ENCODE assay signal across 7 mouse cellular contexts in genomic region chr4:101234332-101234731, GRCm38 (mm10). TPM values are rescaled to one million over a fixed set of nuclear protein-coding genes. Genes with fewer than 3 reads are reported as not detected.
DNase-seq lines count a peak whose midpoint lies in the region; ATAC-seq lines count a peak whose summit lies in the region.

No protein-coding gene starts in this region.

- H3K9ac ChIP-seq in embryonic facial prominence, embryonic 14.5 days (ENCODE audit: low read depth, low read length): no peak overlapping the region
- no peak overlapping the region for H3K9ac ChIP-seq in heart, embryonic 15.5 days

- H3K4me3 ChIP-seq in embryonic facial prominence, embryonic 14.5 days (ENCODE audit: low read depth, low read length): no peak overlapping the region
- H3K4me3 ChIP-seq in heart, embryonic 15.5 days: no peak overlapping the region

- H3K36me3 ChIP-seq in embryonic facial prominence, embryonic 14.5 days (ENCODE audit: control insufficient read depth, insufficient read depth, low read length): no peaks in the 10 kb centered on the region
- no peaks in the 10 kb centered on the region for H3K36me3 ChIP-seq in heart, embryonic 15.5 days

- H3K9me3 ChIP-seq in embryonic facial prominence, embryonic 14.5 days (ENCODE audit: control insufficient read depth, low read length): no peaks in the 10 kb centered on the region
- no peaks in the 10 kb centered on the region for H3K9me3 ChIP-seq in heart, embryonic 15.5 days (replicated peaks)

- no peaks in the 10 kb centered on the region for H3K27me3 ChIP-seq in embryonic facial prominence, embryonic 14.5 days (replicated peaks; ENCODE audit: control insufficient read depth, insufficient read depth, low read length)
- no peaks in the 10 kb centered on the region for H3K27me3 ChIP-seq in heart, embryonic 15.5 days

- 44% methylated on average over 1 of the region's 1 CpGs for WGBS in embryonic facial prominence, embryonic 14.5 days
- WGBS in heart, embryonic 15.5 days: 20% methylated on average over 1 of the region's 1 CpGs

- peaks cover 10% of the 10 kb centered on the region for H3K4me1 ChIP-seq in embryonic facial prominence, embryonic 14.5 days (ENCODE audit: control insufficient read depth, insufficient read depth, low read length)
- peaks cover 19% of the 10 kb centered on the region for H3K4me1 ChIP-seq in heart, embryonic 15.5 days (replicated peaks)

- no peak for ATAC-seq in embryonic facial prominence, embryonic 14.5 days (ENCODE audit: low read depth)
- peak; percentile 67; the same call in 1 of the 2 replicates for ATAC-seq in heart, embryonic 15.5 days (replicated peaks; ENCODE audit: insufficient number of reproducible peaks, insufficient read depth, low FRiP score, low read depth)

- DNase-seq in urinary bladder, postnatal 14 days (ENCODE audit: low spot score): peak; percentile 79
- no peak for DNase-seq in urinary bladder, adult 2 months (ENCODE audit: low spot score)
- peak; percentile 78 for DNase-seq in embryonic facial prominence, embryonic 14.5 days (ENCODE audit: low spot score)
- DNase-seq in layer of hippocampus, adult 8-10 months (ENCODE audit: low spot score in 2 of 2): peak; percentile 35 to 57
- DNase-seq in lung, postnatal 14 days: peak; percentile 78
- no peak for DNase-seq in spleen, adult 12 weeks (ENCODE audit: low spot score)

- no peak overlapping the region for H3K4me2 ChIP-seq in embryonic facial prominence, embryonic 14.5 days (ENCODE audit: low read depth, low read length)
- no peak overlapping the region for H3K4me2 ChIP-seq in heart, embryonic 15.5 days

- H3K27ac ChIP-seq in embryonic facial prominence, embryonic 14.5 days (replicated peaks; ENCODE audit: low read depth, low read length): no peak overlapping the region
- peak overlapping the region; percentile 18; the same call in 1 of the 2 replicates for H3K27ac ChIP-seq in heart, embryonic 15.5 days

RNA-seq across cellular contexts. Expression of gene Jak1, which starts 30.8 kb away (rescaled TPM):
- 64.0 and 71.2 TPM in 2 replicates for polyA plus RNA-seq in urinary bladder, adult 2 months (2012; rRNA removed)
- polyA plus RNA-seq in embryonic facial prominence, embryonic 14.5 days (2014; fragmentation: Nextera tagmentation; extraction: Ambion mirVana): 82.2 and 92.4 TPM in 2 replicates
- polyA plus RNA-seq in heart, embryonic 15.5 days (2015; fragmentation: Nextera tagmentation; extraction: Ambion mirVana): 53.2 and 61.4 TPM in 2 replicates
- 100 to 1,000 TPM; 118 to 133 (median 127) TPM for total RNA-seq in layer of hippocampus, adult 8-10 months (2022)

Comparison
In these comparisons a context has a peak if more than half of its experiments do, and no peak if none do; other contexts are left out.
1. DNase-seq: peak in urinary bladder, postnatal 14 days (single experiment), embryonic facial prominence, embryonic 14.5 days (single experiment), layer of hippocampus, adult 8-10 months (2 of 2) and lung, postnatal 14 days (single experiment); none in urinary bladder, adult 2 months (single experiment) and spleen, adult 12 weeks (single experiment).